Mouse (Mus musculus): ENCODE measurements around the gene Klhl29.

GRCm38 (mm10) chr12:5108613-5109012 is 266.9 kb downstream of the Klhl29 start:
- TF ChIP-seq CTCF (IDR thresholded peaks at IDR 0.05; ENCODE audit: low read depth) (no peak), EP300 (optimal IDR thresholded peaks at IDR 0.05) (no peak)
